Mouse (Mus musculus) heart, embryonic 11.5 days (tissue): ENCODE measurements at regions not wholly inside any gene's neighbourhood (a gene's known extent, or its start where the extent isn't known, plus 50 kb on each side); places are given as distances from the start of the nearest gene placed in this dataset.

Experiments used
- ATAC-seq: fragments of 200-750 bp; cut with Nextera tagmentation; replicated peaks from 2 replicates; pipeline ENCODE4 v1.8.0; 2017; ENCODE audit warnings: moderate library complexity; ENCODE audit not compliant: insufficient number of reproducible peaks, low FRiP score, low TSS enrichment
- H3K27ac ChIP-seq: fragments of 300-500 bp; sonication (generic); 2 replicates; pipeline ENCODE4 v1.5.1; 2014; ENCODE audit warnings: mild to moderate bottlenecking, low read depth, low read length
- H3K27me3 ChIP-seq: fragments of 300-500 bp; sonication (generic); 2 replicates; pipeline ENCODE4 v1.6.1; 2014; ENCODE audit warnings: mild to moderate bottlenecking, low read length, mixed read lengths; ENCODE audit not compliant: control insufficient read depth, insufficient read depth
- H3K36me3 ChIP-seq: fragments of 300-500 bp; sonication (generic); 2 replicates; pipeline ENCODE4 v1.6.1; 2014; ENCODE audit warnings: mild to moderate bottlenecking, low read length, moderate library complexity, mixed read lengths; ENCODE audit not compliant: control insufficient read depth, insufficient read depth
- H3K4me1 ChIP-seq: fragments of 300-500 bp; sonication (generic); 2 replicates; pipeline ENCODE4 v1.6.1; 2014; ENCODE audit warnings: low read length; ENCODE audit not compliant: control insufficient read depth, insufficient read depth
- H3K4me2 ChIP-seq: fragments of 300-500 bp; sonication (generic); 2 replicates; pipeline ENCODE4 v1.6.1; 2014; ENCODE audit warnings: mild to moderate bottlenecking, moderate library complexity
- H3K4me3 ChIP-seq: fragments of 300-500 bp; sonication (generic); 2 replicates; pipeline ENCODE4 v1.5.1; 2014; ENCODE audit warnings: low read depth, low read length
- H3K9ac ChIP-seq: fragments of 300-500 bp; sonication (generic); 2 replicates; pipeline ENCODE4 v1.6.1; 2014; ENCODE audit warnings: mild to moderate bottlenecking, low read depth, low read length, moderate library complexity
- H3K9me3 ChIP-seq: fragments of 300-500 bp; sonication (generic); replicated peaks from 2 replicates; pipeline ENCODE4 v1.6.1; 2016; ENCODE audit warnings: low read length; ENCODE audit not compliant: control insufficient read depth
- WGBS: fragments of 180-500 bp; shearing (Covaris S2); extraction: QIAGEN DNeasy Blood & Tissue Kit; methylation state at CpG from one replicate; pipeline ENCODE4 v1.1.7; 2014; ENCODE audit not compliant: insufficient replicate concordance; 5-methylcytosine and 5-hydroxymethylcytosine counted together

DNA sequence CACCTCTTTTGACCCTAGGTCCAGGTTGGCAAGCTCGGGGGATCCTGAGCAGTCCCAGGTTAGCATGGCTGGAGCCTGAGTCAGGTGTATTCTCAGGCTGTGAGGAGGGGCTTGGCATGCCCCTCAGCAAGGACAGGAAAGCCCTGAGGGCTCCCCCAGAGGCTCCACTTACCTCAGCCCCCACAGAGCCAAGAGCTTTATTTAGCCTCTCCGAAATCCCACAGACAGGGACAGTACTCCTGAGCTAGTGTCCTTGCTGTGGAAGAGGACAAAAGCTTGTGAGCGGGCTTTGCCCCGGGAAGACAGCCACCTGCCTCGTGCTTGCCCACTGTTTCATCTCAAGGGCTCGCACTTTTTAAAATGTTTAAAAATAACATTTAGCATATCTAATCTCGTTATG lies 118.7 kb downstream of the Sec61b start:
- H3K4me1 ChIP-seq: peaks cover 5% of the 10 kb centered on the region
- H3K9me3 ChIP-seq: no peaks in the 10 kb centered on the region
- H3K9ac ChIP-seq: no peak overlapping the region
- no peak overlapping the region for H3K4me3 ChIP-seq
- H3K27ac ChIP-seq: no peak overlapping the region
- ATAC-seq: no peak
- no peak overlapping the region for H3K4me2 ChIP-seq
- no peaks in the 10 kb centered on the region for H3K27me3 ChIP-seq
- H3K36me3 ChIP-seq: no peaks in the 10 kb centered on the region
- 62% methylated on average over 7 of the region's 7 CpGs for WGBS

DNA sequence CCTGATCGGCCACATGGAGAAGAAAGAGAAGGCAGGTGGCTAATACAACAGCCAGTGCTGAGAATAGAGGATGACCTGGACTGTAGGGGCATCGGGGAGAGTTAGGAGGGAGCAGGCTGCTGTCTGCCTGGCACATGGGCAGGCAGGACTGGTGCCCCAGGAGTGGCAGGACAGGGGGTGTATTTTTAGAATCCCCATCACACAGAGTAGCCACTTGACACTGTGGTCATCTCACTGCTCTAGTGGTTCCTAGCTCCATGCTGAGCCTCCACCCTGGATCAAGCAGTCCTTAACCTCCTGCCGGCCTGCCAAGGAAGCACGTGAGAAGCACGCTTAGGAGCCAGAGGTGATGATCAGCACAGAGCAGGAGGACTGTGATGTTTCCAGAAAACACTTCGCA lies 119.7 kb downstream of the Sec61b start:
- Histone ChIP-seq H3K9ac (no peak overlapping the region), H3K9me3 (no peaks in the 10 kb centered on the region), H3K4me3 (no peak overlapping the region), H3K36me3 (no peaks in the 10 kb centered on the region), H3K4me1 (peaks cover 5% of the 10 kb centered on the region), H3K27me3 (no peaks in the 10 kb centered on the region), H3K27ac (no peak overlapping the region), H3K4me2 (no peak overlapping the region)
- 75% methylated on average over 6 of the region's 6 CpGs for WGBS
- ATAC-seq: no peak; the same call in 1 of the 2 replicates

DNA sequence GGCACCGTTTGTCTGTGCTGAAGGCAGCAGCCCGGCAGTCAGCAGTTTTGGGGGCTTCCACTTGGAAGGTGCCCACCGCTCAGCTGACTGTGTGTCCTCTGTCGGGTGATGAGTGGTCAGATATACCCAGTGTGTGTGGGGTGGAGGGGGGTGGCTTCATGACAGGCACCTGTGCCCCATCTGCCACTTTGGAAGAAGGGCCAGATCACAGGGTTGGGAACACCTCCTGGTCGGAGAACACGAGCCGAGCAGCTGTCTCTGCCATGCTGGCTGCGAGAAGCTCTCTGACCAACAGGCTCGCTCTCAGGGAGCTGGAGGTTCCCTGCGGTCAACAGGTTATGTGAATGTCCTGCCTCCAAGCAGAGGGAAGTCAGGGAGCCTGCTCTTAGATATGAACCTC lies 121.4 kb downstream of the Sec61b start:
- no peak overlapping the region for H3K4me3 ChIP-seq
- no peak overlapping the region for H3K4me2 ChIP-seq
- no peak overlapping the region for H3K27ac ChIP-seq
- peaks cover 5% of the 10 kb centered on the region for H3K4me1 ChIP-seq
- H3K27me3 ChIP-seq: no peaks in the 10 kb centered on the region
- WGBS: 73% methylated on average over 10 of the region's 10 CpGs
- H3K9me3 ChIP-seq: no peaks in the 10 kb centered on the region
- no peaks in the 10 kb centered on the region for H3K36me3 ChIP-seq
- ATAC-seq: no peak
- no peak overlapping the region for H3K9ac ChIP-seq

GRCm38 (mm10) chr4:47597586-47597985 lies 123.1 kb downstream of the Sec61b start:
- H3K9me3 ChIP-seq: no peaks in the 10 kb centered on the region
- no peak for ATAC-seq
- no peak overlapping the region for H3K4me2 ChIP-seq
- no peaks in the 10 kb centered on the region for H3K27me3 ChIP-seq
- 64% methylated on average over 7 of the region's 7 CpGs for WGBS
- no peak overlapping the region for H3K9ac ChIP-seq
- no peak overlapping the region for H3K4me3 ChIP-seq
- no peaks in the 10 kb centered on the region for H3K36me3 ChIP-seq
- peaks cover 6% of the 10 kb centered on the region for H3K4me1 ChIP-seq
- no peak overlapping the region for H3K27ac ChIP-seq

DNA sequence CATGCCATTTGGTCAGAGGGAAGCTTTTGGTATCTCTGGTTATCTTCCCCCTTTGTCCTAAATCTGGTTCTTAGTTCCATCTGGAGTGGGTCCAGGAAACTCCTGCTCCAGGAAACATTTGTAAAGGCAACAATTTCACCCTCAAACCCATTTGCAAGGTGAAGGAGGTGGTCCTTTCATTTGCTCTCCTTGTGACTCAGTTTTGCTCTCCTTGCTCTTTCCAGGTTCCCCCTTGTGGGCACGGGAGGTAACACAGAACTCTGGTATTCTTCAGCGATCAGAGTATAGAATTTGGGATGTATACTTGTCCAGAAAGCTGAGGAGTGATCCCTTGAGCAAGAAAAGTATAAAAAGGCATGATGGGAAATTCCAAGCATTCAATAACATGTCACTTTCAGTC lies 123.8 kb downstream of the Sec61b start:
- H3K27me3 ChIP-seq: no peaks in the 10 kb centered on the region
- no peak for ATAC-seq
- WGBS: 42% methylated on average over 2 of the region's 2 CpGs
- H3K4me3 ChIP-seq: no peak overlapping the region
- no peak overlapping the region for H3K4me2 ChIP-seq
- peaks cover 11% of the 10 kb centered on the region for H3K4me1 ChIP-seq
- no peaks in the 10 kb centered on the region for H3K9me3 ChIP-seq
- no peak overlapping the region for H3K27ac ChIP-seq
- H3K36me3 ChIP-seq: no peaks in the 10 kb centered on the region
- H3K9ac ChIP-seq: no peak overlapping the region

- no peak overlapping the region for H3K27ac ChIP-seq
- H3K4me2 ChIP-seq: no peak overlapping the region
- H3K9ac ChIP-seq: no peak overlapping the region
- no peaks in the 10 kb centered on the region for H3K9me3 ChIP-seq
- WGBS: 75% methylated on average over 10 of the region's 10 CpGs
- peaks cover 10% of the 10 kb centered on the region; the same call in 1 of the 2 replicates for H3K4me1 ChIP-seq
- no peak overlapping the region for H3K4me3 ChIP-seq
- no peaks in the 10 kb centered on the region for H3K36me3 ChIP-seq
- no peaks in the 10 kb centered on the region for H3K27me3 ChIP-seq
- ATAC-seq: no peak
Measured at GRCm38 (mm10) chr4:47601301-47602070, 127.0 kb downstream of the Sec61b start.

DNA sequence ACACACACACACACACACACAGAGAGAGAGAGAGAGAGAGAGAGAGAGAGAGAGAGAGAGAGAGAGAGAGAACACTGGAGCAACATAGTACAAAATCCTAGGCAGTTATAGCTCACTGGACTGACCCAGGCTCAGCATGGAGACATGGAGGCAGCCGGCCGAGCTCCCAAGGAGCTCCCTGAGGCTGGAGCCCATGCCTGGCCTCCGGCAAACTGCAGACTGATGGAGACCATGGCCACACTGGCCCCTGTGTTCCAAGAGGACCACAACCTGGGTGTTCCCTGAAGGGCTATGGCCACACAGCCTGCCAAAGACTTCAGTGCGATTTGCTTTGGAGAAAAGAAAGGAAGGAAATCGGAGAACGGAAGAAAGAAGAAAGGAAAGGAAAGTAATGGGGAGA lies 128.9 kb downstream of the Sec61b start:
- 40% methylated on average over 6 of the region's 6 CpGs for WGBS
- H3K4me2 ChIP-seq: peak overlapping the region; percentile 57
- no peak for ATAC-seq
- H3K27ac ChIP-seq: peak overlapping the region; percentile 94
- peak overlapping the region; percentile 56 for H3K9ac ChIP-seq
- H3K4me3 ChIP-seq: peak overlapping the region; percentile 2; the same call in 1 of the 2 replicates
- no peaks in the 10 kb centered on the region for H3K9me3 ChIP-seq
- H3K4me1 ChIP-seq: peaks cover 10% of the 10 kb centered on the region; the same call in 1 of the 2 replicates
- no peaks in the 10 kb centered on the region for H3K27me3 ChIP-seq
- H3K36me3 ChIP-seq: no peaks in the 10 kb centered on the region

DNA sequence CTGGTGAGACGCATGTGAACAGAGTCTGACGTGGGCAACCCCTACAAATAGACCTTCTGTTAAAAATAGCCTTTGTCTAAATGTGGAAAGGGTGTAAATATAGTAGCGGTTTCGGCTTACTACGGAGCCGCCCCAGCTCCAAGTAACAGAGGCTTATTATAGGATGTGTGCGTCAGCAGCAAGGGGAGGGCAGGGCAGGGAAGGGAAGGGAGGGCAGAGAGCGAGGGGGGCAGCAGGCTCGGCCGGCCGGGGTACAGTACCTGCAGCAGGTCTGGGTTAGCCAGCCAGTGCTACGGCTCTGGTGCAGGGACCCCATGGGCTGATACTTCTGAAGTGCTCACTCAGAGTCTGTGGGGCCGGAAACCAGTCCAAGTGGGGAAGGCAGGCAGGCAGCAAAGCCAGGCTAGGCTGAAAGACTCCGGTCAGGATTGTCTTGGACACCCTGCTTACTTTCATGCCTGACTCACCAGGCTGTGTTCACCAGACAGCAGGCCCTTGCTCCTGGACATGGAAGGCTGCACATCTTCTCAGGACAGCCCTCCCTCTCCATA lies 129.5 kb downstream of the Sec61b start:
- H3K4me2 ChIP-seq: peak overlapping the region; percentile 57
- no peaks in the 10 kb centered on the region for H3K36me3 ChIP-seq
- H3K27ac ChIP-seq: peak overlapping the region; percentile 94
- H3K9ac ChIP-seq: peak overlapping the region; percentile 48
- peak overlapping the region; percentile 2; the same call in 1 of the 2 replicates for H3K4me3 ChIP-seq
- H3K27me3 ChIP-seq: no peaks in the 10 kb centered on the region
- WGBS: 26% methylated on average over 14 of the region's 14 CpGs
- H3K4me1 ChIP-seq: peaks cover 10% of the 10 kb centered on the region; the same call in 1 of the 2 replicates
- no peaks in the 10 kb centered on the region for H3K9me3 ChIP-seq
- ATAC-seq: peak; percentile 75

DNA sequence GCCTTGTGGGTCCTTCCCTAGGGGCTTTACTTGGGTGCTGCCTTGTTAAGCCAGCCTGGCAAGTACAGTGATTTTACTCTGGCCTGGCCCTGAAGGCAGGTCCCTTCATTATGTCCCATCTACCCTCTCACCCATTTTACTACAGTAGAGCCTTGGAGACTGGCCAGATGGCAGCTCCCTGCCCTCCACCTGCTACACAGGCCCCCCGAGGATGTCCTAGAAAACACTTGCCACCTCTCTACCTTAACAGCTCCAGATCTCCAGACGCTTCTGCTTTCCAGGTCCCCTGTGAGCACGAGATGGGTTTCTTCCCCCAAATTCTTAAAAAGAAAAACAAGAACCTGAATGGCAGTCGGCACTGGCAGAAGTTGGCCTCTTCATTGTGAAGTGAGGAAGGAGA lies 131.2 kb downstream of the Sec61b start:
- H3K27ac ChIP-seq: no peak overlapping the region
- H3K4me2 ChIP-seq: no peak overlapping the region
- H3K36me3 ChIP-seq: no peaks in the 10 kb centered on the region
- no peaks in the 10 kb centered on the region for H3K27me3 ChIP-seq
- 63% methylated on average over 4 of the region's 4 CpGs for WGBS
- H3K4me1 ChIP-seq: peaks cover 13% of the 10 kb centered on the region; the same call in 1 of the 2 replicates
- no peak for ATAC-seq
- no peak overlapping the region for H3K4me3 ChIP-seq
- no peaks in the 10 kb centered on the region for H3K9me3 ChIP-seq
- H3K9ac ChIP-seq: no peak overlapping the region
